Mouse (Mus musculus): Measurements from ENCODE around the gene Lrpap1.

The Lrpap1 gene

DNA sequence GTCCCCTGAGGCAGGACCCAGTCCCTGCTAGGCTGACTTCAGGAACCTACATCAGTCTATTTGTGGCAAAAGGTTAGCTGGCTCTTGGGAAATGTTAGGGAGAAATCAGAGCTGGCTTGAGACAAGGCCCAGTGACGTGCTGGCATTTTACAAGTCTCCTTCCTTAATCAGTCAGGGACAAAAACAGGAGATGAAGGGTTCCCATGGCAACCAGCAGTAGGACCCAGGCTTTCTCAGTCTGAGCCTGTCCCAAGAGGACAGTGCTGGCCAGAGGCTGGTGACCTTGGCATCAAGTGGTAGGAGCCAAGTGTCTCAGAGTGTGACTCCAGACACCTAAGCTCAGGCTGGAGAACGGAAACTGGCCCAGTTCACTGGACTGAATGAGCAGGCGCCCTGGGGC, 28.7 kb upstream of the Lrpap1 start:
- Histone ChIP-seq H3K27me3 (ENCODE audit: control insufficient read depth, insufficient read depth, low read length, poor library complexity, severe bottlenecking) (no peaks in the 10 kb centered on the region), H3K36me3 (ENCODE audit: control insufficient read depth, insufficient read depth, low read length, poor library complexity, severe bottlenecking) (no peaks in the 10 kb centered on the region)
- DNase-seq (ENCODE audit: low read depth, low spot score): no peak

DNA sequence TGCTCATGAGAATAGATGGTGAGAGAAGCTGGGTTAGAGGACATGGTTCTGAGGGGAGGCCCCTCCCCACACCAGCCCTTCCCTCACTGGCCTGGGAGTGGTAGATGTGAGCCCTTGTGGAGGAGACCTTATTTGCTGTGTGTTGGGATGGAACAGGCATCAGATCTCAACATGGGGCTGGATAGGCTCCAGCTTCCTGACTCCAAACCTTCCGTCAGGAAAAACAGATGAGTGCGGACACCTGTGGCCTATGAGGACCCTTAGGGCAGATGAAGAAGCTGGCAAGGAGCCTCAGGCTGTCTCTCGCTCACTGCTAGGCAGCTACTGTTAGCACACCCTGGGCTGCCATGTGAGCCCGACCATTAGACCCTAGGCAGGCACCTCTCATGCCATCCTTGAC, 27.9 kb upstream of the Lrpap1 start:
- no peaks in the 10 kb centered on the region for H3K36me3 ChIP-seq (ENCODE audit: control insufficient read depth, insufficient read depth, low read length, poor library complexity, severe bottlenecking)
- DNase-seq (ENCODE audit: low read depth, low spot score): no peak
- no peaks in the 10 kb centered on the region for H3K27me3 ChIP-seq (ENCODE audit: control insufficient read depth, insufficient read depth, low read length, poor library complexity, severe bottlenecking)

DNA sequence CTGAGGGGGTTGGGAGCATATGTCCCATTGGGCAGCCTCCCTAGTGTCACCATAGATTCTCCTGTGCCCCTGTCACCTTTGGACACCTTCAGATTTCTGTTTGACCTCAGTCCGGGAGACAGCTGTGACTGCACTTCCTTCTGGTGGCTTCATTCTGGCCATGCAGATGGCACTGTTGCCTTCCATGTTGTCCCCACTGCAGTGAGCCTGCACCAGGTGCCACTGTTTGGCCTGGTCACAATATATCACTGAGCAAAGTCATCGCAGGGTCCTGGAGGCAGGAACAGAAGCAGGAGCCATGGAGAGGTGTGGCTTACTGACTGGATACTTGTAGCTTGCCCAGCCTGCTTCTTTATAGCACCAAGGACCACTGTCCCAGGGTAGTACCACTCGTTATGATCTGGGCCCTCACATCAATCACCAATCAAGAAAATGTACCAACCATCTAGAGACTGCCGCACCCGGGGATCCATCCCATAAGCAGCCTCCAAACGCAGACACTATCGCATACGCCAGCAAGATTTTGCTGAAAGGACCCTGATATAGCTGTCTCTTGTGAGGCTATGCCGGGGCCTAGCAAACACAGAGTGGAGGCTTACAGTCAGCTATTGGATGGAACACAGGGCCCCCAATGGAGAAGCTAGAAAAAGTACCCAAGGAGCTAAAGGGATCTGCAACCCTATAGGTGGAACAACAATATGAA, 26.9 kb upstream of the Lrpap1 start:
- no peaks in the 10 kb centered on the region for H3K36me3 ChIP-seq (ENCODE audit: control insufficient read depth, insufficient read depth, low read length, poor library complexity, severe bottlenecking)
- H3K27me3 ChIP-seq (ENCODE audit: control insufficient read depth, insufficient read depth, low read length, poor library complexity, severe bottlenecking): no peaks in the 10 kb centered on the region
- DNase-seq (ENCODE audit: low read depth, low spot score): no peak

DNA sequence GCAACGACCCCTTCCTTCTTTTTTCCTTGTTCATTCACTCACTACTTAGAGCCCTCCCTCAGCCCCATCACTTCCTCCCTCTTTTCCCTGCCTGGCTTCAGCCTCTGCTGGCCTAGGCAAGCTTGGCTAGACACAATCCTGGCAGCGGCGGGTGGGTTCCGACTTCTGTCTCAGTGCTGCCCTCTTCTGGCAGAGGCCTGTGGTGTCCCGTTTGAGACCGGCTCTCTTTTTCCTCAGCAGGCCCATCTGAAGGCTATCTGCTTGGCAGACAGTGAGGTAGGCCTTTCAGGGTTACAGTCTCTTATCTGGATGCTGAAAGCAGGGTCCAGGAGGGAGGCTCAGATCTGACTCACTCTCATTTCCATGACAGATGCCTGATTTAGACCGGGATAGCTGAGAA, 26.2 kb upstream of the Lrpap1 start:
- no peaks in the 10 kb centered on the region for H3K36me3 ChIP-seq (ENCODE audit: control insufficient read depth, insufficient read depth, low read length, poor library complexity, severe bottlenecking)
- no peaks in the 10 kb centered on the region for H3K27me3 ChIP-seq (ENCODE audit: control insufficient read depth, insufficient read depth, low read length, poor library complexity, severe bottlenecking)
- peak; percentile 70 for DNase-seq (ENCODE audit: low read depth, low spot score)

DNA sequence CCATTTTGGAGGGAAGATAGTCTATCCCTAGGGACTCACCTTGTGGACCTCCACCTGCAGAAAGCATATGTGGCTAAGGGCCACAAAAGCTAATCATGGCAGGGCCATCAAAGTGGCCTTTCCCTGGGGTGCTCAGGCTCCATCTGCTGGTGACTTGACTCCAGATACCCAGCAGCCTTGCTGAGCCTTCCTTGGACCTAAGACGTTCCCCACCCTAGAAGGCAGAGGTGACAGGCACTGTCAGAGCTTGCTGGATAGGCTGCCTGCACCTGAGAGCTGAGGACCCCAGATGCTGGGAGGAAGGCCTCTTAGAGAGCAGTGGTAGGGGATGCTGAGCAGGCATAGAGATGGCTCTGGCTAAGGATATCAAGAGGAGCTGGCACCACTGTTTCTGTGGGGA, 25.7 kb upstream of the Lrpap1 start:
- Histone ChIP-seq H3K36me3 (ENCODE audit: control insufficient read depth, insufficient read depth, low read length, poor library complexity, severe bottlenecking) (no peaks in the 10 kb centered on the region), H3K27me3 (ENCODE audit: control insufficient read depth, insufficient read depth, low read length, poor library complexity, severe bottlenecking) (no peaks in the 10 kb centered on the region)
- DNase-seq (ENCODE audit: low read depth, low spot score): peak; percentile 3

DNA sequence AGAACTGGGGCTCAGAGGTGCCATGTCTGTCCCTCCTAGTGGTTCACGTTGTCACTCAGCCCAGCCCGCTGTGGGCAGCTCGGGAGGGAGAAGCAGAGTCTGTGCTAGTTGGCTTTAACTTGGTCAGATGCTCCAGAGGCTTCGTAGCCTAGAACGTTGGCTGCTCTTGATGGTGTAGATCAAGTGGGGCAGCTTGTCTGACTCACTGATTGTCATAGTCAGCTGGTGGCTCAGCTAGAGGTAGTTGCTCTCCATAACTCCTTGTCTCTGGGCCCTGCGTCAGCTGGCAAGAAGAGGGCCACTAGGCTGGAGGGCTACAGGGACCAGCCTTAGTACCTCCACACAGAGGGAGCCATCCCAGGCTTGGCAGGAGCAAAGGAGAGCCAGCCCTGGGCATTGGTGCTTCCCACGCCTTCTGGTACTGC, 24.2 kb upstream of the Lrpap1 start:
- Histone ChIP-seq H3K36me3 (ENCODE audit: control insufficient read depth, insufficient read depth, low read length, poor library complexity, severe bottlenecking) (no peaks in the 10 kb centered on the region), H3K27me3 (ENCODE audit: control insufficient read depth, insufficient read depth, low read length, poor library complexity, severe bottlenecking) (no peaks in the 10 kb centered on the region)
- no peak for DNase-seq (ENCODE audit: low read depth, low spot score)

DNA sequence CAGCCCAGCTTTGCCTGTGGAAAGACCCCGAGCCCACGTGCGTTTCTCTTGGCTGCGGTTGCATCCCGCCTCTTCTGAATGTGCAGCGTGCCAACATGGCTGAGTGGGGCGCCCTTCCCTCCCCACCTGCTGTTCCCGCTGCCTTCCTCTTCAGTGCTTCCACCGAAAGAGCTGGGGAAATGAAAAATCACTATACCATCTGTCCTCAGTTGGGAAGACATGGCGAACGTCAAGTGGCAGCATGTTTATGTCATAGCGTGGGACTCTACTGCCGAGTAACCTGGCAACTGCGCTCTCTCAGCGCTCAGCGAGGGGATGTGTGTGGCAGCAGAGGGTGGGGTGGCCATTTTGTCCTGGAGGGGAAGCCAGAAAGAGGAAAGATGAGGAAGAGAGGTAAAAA, 23.6 kb upstream of the Lrpap1 start:
- H3K36me3 ChIP-seq (ENCODE audit: control insufficient read depth, insufficient read depth, low read length, poor library complexity, severe bottlenecking): no peaks in the 10 kb centered on the region
- no peaks in the 10 kb centered on the region for H3K27me3 ChIP-seq (ENCODE audit: control insufficient read depth, insufficient read depth, low read length, poor library complexity, severe bottlenecking)
- no peak for DNase-seq (ENCODE audit: low read depth, low spot score)

DNA sequence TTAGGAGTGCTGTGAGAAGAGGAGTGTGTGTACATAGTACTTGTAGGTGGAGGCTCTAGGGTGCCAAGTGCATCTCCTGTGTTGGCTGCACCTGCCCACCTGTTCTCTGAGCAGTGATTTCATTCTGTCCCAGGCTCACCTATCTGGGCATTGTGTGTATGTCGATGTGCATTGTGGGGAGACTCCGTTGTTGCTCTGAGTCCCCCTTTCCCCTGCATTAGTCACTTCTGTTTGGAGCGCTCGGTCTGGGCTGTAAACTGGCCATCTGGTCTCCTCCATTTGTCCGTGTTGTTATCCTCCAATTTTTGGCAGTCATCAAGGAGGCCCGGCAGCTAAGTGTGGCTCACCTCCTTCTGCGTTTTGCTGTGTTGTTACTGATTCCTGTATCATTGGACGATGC, 14.5 kb upstream of the Lrpap1 start:
- no peaks in the 10 kb centered on the region for H3K27me3 ChIP-seq (ENCODE audit: control insufficient read depth, insufficient read depth, low read length, poor library complexity, severe bottlenecking)
- H3K36me3 ChIP-seq (ENCODE audit: control insufficient read depth, insufficient read depth, low read length, poor library complexity, severe bottlenecking): no peaks in the 10 kb centered on the region
- no peak for DNase-seq (ENCODE audit: low read depth, low spot score)

DNA sequence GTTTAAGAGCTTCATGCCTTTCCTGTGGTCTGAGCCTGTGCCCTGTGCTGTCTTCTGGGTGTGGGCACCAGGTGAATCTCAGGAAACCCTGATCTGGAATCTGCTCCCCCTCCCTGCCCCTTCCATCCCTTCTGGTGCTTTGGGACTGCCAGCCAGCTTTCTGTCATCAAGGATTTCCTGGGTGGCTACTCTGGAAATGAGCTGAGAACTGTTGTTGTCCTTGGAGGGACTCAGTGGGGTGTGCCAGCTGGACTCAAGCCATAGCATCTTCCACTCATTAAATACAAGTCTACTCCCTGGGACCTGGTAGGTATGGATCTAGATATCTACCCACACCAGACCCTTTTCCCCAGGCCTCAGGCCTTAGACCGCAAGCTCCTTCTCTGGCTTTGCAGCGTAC, 12.9 kb upstream of the Lrpap1 start:
- Histone ChIP-seq H3K36me3 (ENCODE audit: control insufficient read depth, insufficient read depth, low read length, poor library complexity, severe bottlenecking) (no peaks in the 10 kb centered on the region), H3K27me3 (ENCODE audit: control insufficient read depth, insufficient read depth, low read length, poor library complexity, severe bottlenecking) (no peaks in the 10 kb centered on the region)
- DNase-seq (ENCODE audit: low read depth, low spot score): no peak

DNA sequence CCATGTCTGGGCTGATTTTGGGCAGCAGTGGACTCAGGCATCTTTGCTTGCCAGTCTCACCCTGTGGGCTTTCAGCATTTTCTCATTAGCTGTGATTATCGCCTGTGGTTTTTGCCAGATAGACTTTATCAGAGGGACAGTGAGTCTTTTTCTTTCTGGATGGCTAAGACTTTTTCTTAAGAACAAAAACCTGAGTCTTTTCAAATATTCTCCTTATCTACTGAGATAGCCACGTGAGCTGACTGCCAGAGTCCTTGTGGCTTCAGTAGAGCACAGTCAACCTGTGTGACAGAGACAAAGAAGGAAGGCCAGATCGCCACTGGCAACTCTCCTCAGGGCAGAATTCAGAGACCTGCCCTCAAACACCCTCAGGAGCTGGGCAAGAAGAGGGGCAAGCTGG, 12.1 kb upstream of the Lrpap1 start:
- H3K27me3 ChIP-seq (ENCODE audit: control insufficient read depth, insufficient read depth, low read length, poor library complexity, severe bottlenecking): no peaks in the 10 kb centered on the region
- no peak for DNase-seq (ENCODE audit: low read depth, low spot score)
- no peaks in the 10 kb centered on the region for H3K36me3 ChIP-seq (ENCODE audit: control insufficient read depth, insufficient read depth, low read length, poor library complexity, severe bottlenecking)

DNA sequence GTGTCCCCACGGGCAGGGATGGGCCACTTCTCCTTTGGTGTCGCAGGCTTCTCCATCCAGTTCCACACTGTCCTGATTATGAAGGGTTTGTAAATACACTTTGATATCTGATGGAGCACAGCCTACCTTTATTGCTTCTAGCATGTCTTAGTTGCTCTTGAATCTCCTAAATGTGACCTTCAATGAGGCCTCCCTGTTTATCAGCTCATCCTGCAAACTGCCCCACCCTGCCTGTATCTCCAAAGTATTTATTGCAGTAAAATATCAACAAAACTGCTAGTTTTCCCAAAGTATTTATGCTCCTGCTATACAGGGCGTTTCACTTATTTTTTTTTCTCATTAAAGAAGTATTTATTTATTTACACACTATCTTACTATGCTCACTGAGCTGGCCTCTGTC, 10.4 kb upstream of the Lrpap1 start:
- Histone ChIP-seq H3K36me3 (ENCODE audit: control insufficient read depth, insufficient read depth, low read length, poor library complexity, severe bottlenecking) (no peaks in the 10 kb centered on the region), H3K27me3 (ENCODE audit: control insufficient read depth, insufficient read depth, low read length, poor library complexity, severe bottlenecking) (no peaks in the 10 kb centered on the region)
- DNase-seq (ENCODE audit: low read depth, low spot score): no peak

DNA sequence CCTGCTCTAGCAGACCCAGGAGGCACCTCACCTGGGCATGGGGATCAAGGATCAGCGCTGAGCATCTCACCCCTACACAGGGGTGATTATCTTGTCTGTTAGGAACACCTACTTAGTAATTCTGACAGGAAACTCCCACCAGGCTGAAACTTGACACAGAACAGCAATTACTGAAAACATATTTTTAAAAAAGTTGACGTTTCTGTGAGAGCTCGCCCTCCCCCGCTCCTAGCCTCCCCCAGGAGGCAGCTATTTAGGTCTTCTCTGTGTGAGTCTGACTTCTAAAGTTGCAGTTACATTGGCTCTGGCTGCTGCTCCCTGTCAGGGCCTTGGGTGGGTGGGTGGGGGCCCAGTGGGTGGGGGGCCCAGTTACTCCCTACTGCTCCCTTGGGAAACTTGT, 6.9 kb upstream of the Lrpap1 start:
- DNase-seq (ENCODE audit: low read depth, low spot score): no peak
- Histone ChIP-seq H3K27me3 (ENCODE audit: control insufficient read depth, insufficient read depth, low read length, poor library complexity, severe bottlenecking) (no peaks in the 10 kb centered on the region), H3K36me3 (ENCODE audit: control insufficient read depth, insufficient read depth, low read length, poor library complexity, severe bottlenecking) (no peaks in the 10 kb centered on the region)

DNA sequence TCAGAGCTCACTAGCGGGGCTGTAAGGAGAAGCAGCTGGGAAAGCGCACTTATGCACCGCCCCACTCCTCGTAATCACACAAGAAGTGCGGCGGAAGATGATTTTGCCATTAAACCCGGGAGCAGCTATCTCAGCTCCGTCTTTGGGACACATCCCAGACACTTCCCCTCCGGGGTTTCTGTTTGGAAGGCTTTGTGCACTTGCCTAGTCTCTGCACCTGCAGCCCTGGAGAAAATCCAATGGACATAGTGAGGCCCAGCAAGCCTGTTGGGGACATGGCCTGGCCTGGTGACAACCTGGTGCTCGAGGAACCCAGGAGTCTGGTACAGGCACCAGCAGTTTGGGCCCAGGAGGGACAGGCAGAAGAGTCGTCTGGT, 344 bp upstream of the Lrpap1 start:
- Histone ChIP-seq H3K27me3 (ENCODE audit: control insufficient read depth, insufficient read depth, low read length, poor library complexity, severe bottlenecking) (no peaks in the 10 kb centered on the region), H3K36me3 (ENCODE audit: control insufficient read depth, insufficient read depth, low read length, poor library complexity, severe bottlenecking) (peaks cover 1% of the 10 kb centered on the region; the same call in 1 of the 2 replicates)
- no peak for DNase-seq (ENCODE audit: low read depth, low spot score)

DNA sequence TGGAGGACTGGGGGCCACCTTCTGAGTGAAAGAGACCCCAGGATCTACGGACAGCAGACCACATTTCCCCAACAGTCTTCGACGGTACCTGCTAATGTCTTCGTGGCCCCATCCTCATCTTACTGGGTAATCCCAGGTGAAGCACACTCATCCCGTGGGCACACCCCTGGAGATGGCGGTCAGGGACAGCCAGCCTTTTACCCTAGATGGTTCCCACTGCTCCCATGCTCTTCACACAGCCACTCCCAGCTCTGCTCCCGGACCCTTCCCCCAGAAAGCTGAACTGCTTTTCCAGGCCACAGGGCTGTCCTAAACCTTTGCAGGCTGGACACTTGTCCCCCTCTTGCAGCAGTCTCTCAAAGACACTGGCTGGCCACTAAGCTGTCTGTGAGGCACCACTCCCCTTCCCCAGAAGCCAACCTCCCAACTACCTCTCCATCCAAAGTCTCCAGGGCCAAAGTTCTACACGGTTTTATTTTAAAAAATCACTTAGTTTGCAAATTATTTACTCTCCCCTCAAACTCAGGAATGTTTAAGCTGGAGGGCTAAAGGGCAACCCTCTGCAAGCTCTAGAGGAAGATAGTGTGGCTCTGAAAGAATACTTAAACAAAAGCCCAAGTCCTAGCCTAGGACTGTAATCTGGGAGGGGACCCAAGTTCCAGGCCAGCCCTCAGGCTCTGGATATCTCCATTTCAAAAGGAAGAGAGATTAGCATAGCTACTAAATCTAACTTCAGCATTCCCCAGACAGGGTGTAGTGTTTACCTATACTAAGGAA, 1.2 kb downstream of the Lrpap1 start:
- DNase-seq (ENCODE audit: low read depth, low spot score): no peak
- H3K27me3 ChIP-seq (ENCODE audit: control insufficient read depth, insufficient read depth, low read length, poor library complexity, severe bottlenecking): no peaks in the 10 kb centered on the region
- peaks cover 2% of the 10 kb centered on the region for H3K36me3 ChIP-seq (ENCODE audit: control insufficient read depth, insufficient read depth, low read length, poor library complexity, severe bottlenecking)

DNA sequence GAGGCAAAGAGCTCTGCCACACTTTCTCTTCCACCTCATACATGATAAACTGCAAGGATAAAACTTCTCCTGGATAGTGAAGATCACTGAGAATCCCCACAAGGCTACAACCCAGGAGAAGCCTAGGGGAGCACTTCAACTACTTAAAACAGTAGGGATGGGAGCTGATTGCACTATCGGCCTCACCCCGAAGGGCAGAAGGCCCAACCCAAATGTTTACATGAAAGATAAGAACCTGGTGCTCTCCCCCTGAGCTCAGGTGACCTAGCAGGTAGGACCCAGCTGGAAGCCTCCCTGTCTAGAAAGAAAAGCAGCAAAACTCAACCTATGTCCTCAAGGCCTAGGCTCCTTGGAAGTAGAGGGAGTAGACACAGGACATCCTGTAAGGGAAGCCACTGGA, 2.0 kb downstream of the Lrpap1 start:
- DNase-seq (ENCODE audit: low read depth, low spot score): no peak
- H3K27me3 ChIP-seq (ENCODE audit: control insufficient read depth, insufficient read depth, low read length, poor library complexity, severe bottlenecking): no peaks in the 10 kb centered on the region

DNA sequence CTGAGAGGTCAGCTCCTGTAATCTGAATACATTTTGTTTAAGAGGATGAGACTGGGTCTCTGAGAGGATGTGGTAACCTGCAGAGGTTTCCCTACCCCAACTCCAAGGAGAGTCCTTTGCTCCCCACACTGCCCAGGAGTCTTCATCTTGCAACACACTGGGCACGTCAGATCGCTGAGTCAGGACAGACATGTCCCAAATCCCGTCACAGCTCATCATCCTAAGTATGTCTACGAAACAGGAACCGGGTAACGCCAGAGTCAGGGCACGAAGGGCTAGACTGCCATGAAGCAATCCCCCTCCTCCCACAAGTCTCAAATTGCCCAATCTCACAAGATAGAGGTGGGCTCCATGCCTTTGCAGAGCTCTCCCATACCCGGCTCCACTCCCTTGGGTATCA, 2.5 kb downstream of the Lrpap1 start:
- no peak for DNase-seq (ENCODE audit: low read depth, low spot score)
- peaks cover 4% of the 10 kb centered on the region for H3K36me3 ChIP-seq (ENCODE audit: control insufficient read depth, insufficient read depth, low read length, poor library complexity, severe bottlenecking)
- no peaks in the 10 kb centered on the region for H3K27me3 ChIP-seq (ENCODE audit: control insufficient read depth, insufficient read depth, low read length, poor library complexity, severe bottlenecking)

More for the DNA sequence above, 2.0 kb downstream of the Lrpap1 start:
- H3K36me3 ChIP-seq (ENCODE audit: control insufficient read depth, insufficient read depth, low read length, poor library complexity, severe bottlenecking): peaks cover 4% of the 10 kb centered on the region

Data from splenic B cell, adult 2 months (primary cell).